Mouse (Mus musculus) stomach, embryonic 16.5 days (tissue): ENCODE measurements around the gene Lin7c. TPM values are rescaled to one million over a fixed set of nuclear protein-coding genes. Genes with fewer than 3 reads are reported as not detected.

ENCODE experiments used
- ATAC-seq: fragments of 200-750 bp; cut with Nextera tagmentation; 2 replicates; pipeline ENCODE4 v1.8.0; 2017; ENCODE audit warnings: moderate number of reproducible peaks, moderate TSS enrichment; ENCODE audit not compliant: insufficient read depth, low FRiP score
- H3K27ac ChIP-seq: fragments of 300-500 bp; sonication (generic); 2 replicates; pipeline ENCODE4 v1.5.1; 2014; ENCODE audit warnings: low read length
- H3K27me3 ChIP-seq: fragments of 300-500 bp; sonication (generic); 2 replicates; pipeline ENCODE4 v1.6.1; 2014; ENCODE audit warnings: low read length, control low read depth, mixed read lengths; ENCODE audit not compliant: control insufficient read depth, insufficient read depth
- H3K36me3 ChIP-seq: fragments of 300-500 bp; sonication (generic); 2 replicates; pipeline ENCODE4 v1.6.1; 2014; ENCODE audit warnings: low read length; ENCODE audit not compliant: control insufficient read depth, insufficient read depth
- H3K4me1 ChIP-seq: fragments of 300-500 bp; sonication (generic); 2 replicates; pipeline ENCODE4 v1.6.1; 2014; ENCODE audit warnings: low read length, control low read depth, mixed read lengths; ENCODE audit not compliant: control insufficient read depth, insufficient read depth
- H3K4me2 ChIP-seq: fragments of 300-500 bp; sonication (generic); 2 replicates; pipeline ENCODE4 v1.6.1; 2014; ENCODE audit warnings: low read depth, low read length, mixed read lengths
- H3K4me3 ChIP-seq: fragments of 300-500 bp; sonication (generic); replicated peaks from 2 replicates; pipeline ENCODE4 v1.5.1; 2014; ENCODE audit warnings: mild to moderate bottlenecking, low read length
- H3K9ac ChIP-seq: fragments of 300-500 bp; sonication (generic); 2 replicates; pipeline ENCODE4 v1.6.1; 2014; ENCODE audit warnings: low read length
- H3K9me3 ChIP-seq: fragments of 300-500 bp; sonication (generic); replicated peaks from 2 replicates; pipeline ENCODE4 v1.6.1; 2016; ENCODE audit warnings: low read length, control low read depth; ENCODE audit not compliant: control insufficient read depth
- WGBS: fragments of 180-500 bp; shearing (Covaris S2); extraction: QIAGEN DNeasy Blood & Tissue Kit; methylation state at CpG from one replicate; pipeline ENCODE4 v1.1.7; 2014; 5-methylcytosine and 5-hydroxymethylcytosine counted together
- polyA plus RNA-seq: library from polyadenylated mRNA; unstranded; fragments of >200 nt; fragmentation: Nextera tagmentation; extraction: Ambion mirVana; gene quantifications from 2 replicates; pipeline ENCODE4 v1.2.1, GENCODE M21; 2015

The Lin7c gene
- polyA plus RNA-seq, 1 experiment from 2014 or later = 73.3 TPM

DNA sequence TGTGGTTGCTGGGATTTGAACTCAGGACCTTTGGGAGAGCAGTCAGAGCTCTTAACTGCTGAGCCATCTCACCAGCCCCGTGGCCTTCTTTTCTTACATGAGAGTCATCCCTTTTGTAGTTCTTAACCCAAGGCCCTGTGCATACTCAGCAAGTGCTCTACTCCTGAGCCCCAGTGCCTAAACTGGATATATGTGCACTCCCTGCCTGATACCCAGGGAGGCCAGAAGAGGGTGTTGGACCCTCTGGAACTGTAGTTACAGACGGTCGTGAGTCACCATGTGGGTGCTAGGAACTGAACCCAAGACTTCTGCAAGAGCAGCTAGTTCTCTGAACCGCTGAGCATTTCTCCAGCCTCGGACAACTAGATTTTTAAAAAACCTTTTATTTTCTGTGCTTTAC lies 39.7 kb downstream of the Lin7c start:
- no peak for ATAC-seq
- Histone ChIP-seq H3K36me3 (no peaks in the 10 kb centered on the region; the same call in 1 of the 2 replicates), H3K4me2 (no peak overlapping the region), H3K27ac (no peak overlapping the region), H3K9me3 (no peaks in the 10 kb centered on the region), H3K4me3 (no peak overlapping the region), H3K9ac (no peak overlapping the region), H3K4me1 (peaks cover 40% of the 10 kb centered on the region), H3K27me3 (no peaks in the 10 kb centered on the region)
- 91% methylated on average over 5 of the region's 5 CpGs for WGBS

DNA sequence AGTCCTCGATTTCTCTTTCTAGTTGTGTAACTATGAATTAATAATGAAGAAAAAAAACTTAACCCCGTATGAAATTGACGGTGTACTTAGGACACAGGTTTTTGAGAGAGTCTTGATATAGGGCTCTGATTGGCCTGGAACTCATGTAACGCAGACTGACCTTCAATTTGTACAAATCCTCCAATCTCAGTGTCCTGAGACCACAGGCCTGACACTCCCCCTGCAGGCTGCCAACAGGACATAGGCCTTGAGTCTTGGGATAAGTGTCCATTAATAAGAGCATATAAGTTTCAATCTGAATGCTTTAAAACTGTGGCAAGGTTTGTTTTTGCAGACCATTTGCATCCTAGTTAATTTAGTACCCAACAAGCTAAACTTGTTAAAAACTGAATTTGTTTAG lies 40.1 kb downstream of the Lin7c start:
- ATAC-seq = no peak
- H3K27me3 ChIP-seq = no peaks in the 10 kb centered on the region
- H3K36me3 ChIP-seq = no peaks in the 10 kb centered on the region
- H3K4me1 ChIP-seq = peaks cover 41% of the 10 kb centered on the region
- H3K9me3 ChIP-seq = no peaks in the 10 kb centered on the region
- no peak overlapping the region for H3K4me2 ChIP-seq
- H3K27ac ChIP-seq = no peak overlapping the region
- no peak overlapping the region for H3K4me3 ChIP-seq
- H3K9ac ChIP-seq = no peak overlapping the region
- 88% methylated on average over 4 of the region's 4 CpGs for WGBS

DNA sequence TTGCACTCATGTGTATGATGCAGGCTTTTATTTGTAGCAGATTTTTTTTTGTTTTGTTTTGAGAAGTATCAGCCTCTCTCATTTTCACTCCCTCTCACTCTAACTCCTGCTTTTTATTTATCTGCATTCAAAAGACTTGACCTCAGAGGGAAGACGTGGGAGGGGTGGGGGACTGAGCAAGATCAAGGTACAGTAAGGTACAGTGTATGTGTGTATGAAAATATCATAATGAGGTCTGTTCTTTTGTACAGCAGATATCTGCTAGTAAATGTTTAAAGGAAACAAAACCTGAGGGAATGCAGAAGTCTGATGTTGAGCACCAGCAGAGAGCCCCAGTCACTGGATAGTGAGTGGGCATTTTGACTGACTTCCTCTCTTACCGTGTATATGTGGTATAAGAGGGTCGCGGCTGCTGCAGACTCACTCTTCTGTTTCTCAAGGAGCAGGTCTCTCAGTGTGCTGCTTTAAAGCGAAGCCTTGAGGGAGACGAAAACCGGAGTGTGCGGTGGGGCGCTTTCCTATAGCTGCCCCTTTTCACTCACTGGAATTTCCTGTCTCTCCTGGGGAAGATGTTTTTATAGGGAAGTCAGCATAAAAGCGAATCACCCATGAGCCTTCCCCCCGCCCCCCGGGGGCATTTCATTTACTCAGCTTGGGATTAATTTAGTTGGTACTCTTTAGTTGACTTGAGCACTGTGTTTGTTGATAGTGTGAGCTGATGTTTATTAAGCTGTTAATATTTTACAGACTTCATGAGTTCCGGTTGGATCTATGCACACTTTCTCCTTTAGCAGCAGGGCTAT lies 41.5 kb downstream of the Lin7c start:
- Histone ChIP-seq H3K4me1 (peaks cover 47% of the 10 kb centered on the region), H3K27me3 (no peaks in the 10 kb centered on the region), H3K9me3 (no peaks in the 10 kb centered on the region), H3K27ac (peak overlapping the region; percentile 71), H3K4me2 (peak overlapping the region; percentile 36; the same call in 1 of the 2 replicates), H3K9ac (peak overlapping the region; percentile 22; the same call in 1 of the 2 replicates), H3K4me3 (peak overlapping the region; percentile 17), H3K36me3 (no peaks in the 10 kb centered on the region)
- 25% methylated on average over 13 of the region's 13 CpGs for WGBS
- peak; percentile 67 for ATAC-seq

DNA sequence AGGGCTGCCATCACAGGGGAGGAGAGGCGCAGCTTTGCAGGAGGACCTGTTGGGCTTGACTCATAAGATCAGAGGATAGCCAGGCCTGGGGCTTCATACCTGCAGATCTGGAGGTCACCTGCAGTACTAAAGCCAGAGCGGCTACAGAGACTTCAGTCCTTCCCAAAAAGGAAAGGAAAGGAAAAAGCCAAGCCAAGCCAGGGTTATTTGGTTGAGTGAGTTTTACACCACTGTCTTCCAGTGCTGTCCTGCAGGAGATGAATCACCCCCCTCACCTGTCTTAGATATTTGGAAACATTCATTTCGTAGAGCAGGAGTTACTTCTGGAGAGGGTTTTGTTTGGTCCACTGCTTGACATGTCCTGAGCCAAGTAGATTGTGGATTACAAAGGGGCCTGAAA lies 42.5 kb downstream of the Lin7c start:
- Histone ChIP-seq H3K27ac (peak overlapping the region; percentile 26), H3K9me3 (no peaks in the 10 kb centered on the region), H3K4me2 (no peak overlapping the region), H3K36me3 (no peaks in the 10 kb centered on the region), H3K9ac (no peak overlapping the region), H3K27me3 (no peaks in the 10 kb centered on the region), H3K4me1 (peaks cover 47% of the 10 kb centered on the region), H3K4me3 (no peak overlapping the region)
- ATAC-seq = no peak
- WGBS = 58% methylated on average over 3 of the region's 3 CpGs

GRCm38 (mm10) chr2:109934086-109934485 lies 43.4 kb downstream of the Lin7c start:
- Histone ChIP-seq H3K36me3 (no peaks in the 10 kb centered on the region), H3K27me3 (no peaks in the 10 kb centered on the region), H3K9ac (no peak overlapping the region), H3K4me1 (peaks cover 44% of the 10 kb centered on the region), H3K9me3 (no peaks in the 10 kb centered on the region), H3K4me2 (no peak overlapping the region), H3K27ac (no peak overlapping the region), H3K4me3 (no peak overlapping the region)
- no peak for ATAC-seq
- WGBS = 48% methylated on average over 4 of the region's 4 CpGs

DNA sequence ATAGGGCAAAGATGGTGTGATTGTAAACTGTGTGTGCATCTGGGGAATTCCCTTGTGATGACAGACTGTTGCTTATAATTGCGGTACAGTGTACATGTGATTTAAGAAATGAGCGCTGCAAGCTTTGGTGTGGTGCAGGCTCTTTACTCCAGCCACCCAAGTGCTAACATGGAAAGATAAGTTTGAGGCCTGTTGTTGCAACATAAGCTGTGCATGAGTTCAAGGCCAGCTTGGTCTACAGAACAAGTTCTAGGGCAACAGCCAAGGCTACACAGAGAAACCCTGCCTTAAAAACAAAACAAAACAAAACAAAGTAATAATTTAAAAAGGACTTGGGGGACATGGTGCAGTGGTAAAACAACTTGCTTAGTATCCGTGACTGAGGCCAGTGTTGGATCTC lies 44.5 kb downstream of the Lin7c start:
- no peak overlapping the region for H3K27ac ChIP-seq
- H3K9ac ChIP-seq = no peak overlapping the region

DNA sequence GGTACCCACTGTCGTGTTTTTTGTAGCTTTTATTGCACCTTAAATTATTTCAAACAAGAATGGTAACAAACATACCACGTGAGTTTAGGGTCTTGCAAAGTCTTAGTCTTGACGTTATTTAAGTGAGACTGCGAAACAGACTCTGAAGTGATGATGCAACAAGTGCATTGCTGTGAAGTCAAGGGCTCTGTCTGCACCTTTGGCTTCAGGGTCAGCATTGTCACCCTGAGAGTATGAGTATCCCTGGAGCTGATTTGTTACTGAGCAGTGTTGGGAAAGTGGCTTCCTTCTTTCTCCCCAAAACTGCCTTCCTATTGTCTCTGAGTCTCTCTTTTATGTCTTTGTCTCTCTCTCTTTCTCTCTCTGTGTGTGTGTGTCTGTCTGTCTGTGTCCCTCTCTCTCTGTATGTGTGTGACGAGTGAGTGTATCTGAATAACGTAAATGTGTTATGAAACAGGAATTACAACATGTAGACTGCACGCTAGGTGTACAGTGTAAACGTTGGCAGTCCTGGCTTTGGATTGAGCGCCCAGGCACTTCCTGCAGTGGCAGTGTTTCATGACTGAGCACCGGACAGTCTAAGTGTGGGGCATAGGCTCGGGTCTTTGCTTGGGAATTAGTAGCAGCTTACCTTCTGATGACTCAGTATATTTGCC lies 45.2 kb downstream of the Lin7c start:
- Histone ChIP-seq H3K9ac (no peak overlapping the region), H3K4me3 (no peak overlapping the region), H3K27ac (peak overlapping the region; percentile 40), H3K4me1 (peaks cover 38% of the 10 kb centered on the region), H3K4me2 (0 out of 2 replicates have a peak overlapping the region, but pooled peaks have one; percentile 5), H3K9me3 (no peaks in the 10 kb centered on the region), H3K36me3 (no peaks in the 10 kb centered on the region), H3K27me3 (no peaks in the 10 kb centered on the region)
- peak; percentile 50; the same call in 1 of the 2 replicates for ATAC-seq
- WGBS = 54% methylated on average over 11 of the region's 11 CpGs

More for the DNA sequence above, 44.5 kb downstream of the Lin7c start:
- no peak for ATAC-seq
- Histone ChIP-seq H3K4me3 (no peak overlapping the region), H3K9me3 (no peaks in the 10 kb centered on the region), H3K36me3 (no peaks in the 10 kb centered on the region), H3K4me2 (no peak overlapping the region), H3K4me1 (peaks cover 38% of the 10 kb centered on the region), H3K27me3 (no peaks in the 10 kb centered on the region)
- 89% methylated on average over 3 of the region's 3 CpGs for WGBS

DNA sequence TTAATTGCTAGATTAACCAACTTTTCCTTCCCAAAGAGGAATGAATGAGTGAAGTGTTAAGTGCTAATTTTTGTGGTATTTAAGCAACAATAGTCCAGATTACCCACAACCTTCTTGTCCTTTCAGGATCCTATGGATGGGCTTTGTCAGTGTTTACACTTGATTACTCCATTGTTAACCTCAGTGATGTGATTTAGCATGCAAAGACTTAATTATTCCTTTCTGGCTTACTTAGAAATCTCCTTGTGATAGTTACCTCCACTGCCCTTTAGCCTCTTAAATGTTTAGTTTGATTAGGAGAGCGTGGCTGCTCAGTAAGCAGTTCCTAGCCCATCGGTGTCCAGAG lies 45.7 kb downstream of the Lin7c start:
- Histone ChIP-seq H3K9me3 (no peaks in the 10 kb centered on the region), H3K36me3 (no peaks in the 10 kb centered on the region), H3K4me3 (no peak overlapping the region), H3K27ac (no peak overlapping the region), H3K4me2 (no peak overlapping the region), H3K4me1 (peaks cover 38% of the 10 kb centered on the region), H3K9ac (no peak overlapping the region), H3K27me3 (no peaks in the 10 kb centered on the region)
- no peak for ATAC-seq
- WGBS = 37% methylated on average over 2 of the region's 2 CpGs

- Histone ChIP-seq H3K27ac (peak overlapping the region; percentile 40; the same call in 1 of the 2 replicates), H3K36me3 (no peaks in the 10 kb centered on the region), H3K27me3 (no peaks in the 10 kb centered on the region), H3K4me2 (no peak overlapping the region), H3K4me3 (no peak overlapping the region), H3K4me1 (peaks cover 6% of the 10 kb centered on the region; the same call in 1 of the 2 replicates), H3K9ac (no peak overlapping the region), H3K9me3 (no peaks in the 10 kb centered on the region)
- WGBS = 58% methylated on average over 5 of the region's 5 CpGs
- no peak for ATAC-seq
These were observed 51.4 kb downstream of the Lin7c start for GRCm38 (mm10) chr2:109941973-109942444.
